8 mouse cellular contexts compared by ENCODE assay signal in the genomic region with DNA sequence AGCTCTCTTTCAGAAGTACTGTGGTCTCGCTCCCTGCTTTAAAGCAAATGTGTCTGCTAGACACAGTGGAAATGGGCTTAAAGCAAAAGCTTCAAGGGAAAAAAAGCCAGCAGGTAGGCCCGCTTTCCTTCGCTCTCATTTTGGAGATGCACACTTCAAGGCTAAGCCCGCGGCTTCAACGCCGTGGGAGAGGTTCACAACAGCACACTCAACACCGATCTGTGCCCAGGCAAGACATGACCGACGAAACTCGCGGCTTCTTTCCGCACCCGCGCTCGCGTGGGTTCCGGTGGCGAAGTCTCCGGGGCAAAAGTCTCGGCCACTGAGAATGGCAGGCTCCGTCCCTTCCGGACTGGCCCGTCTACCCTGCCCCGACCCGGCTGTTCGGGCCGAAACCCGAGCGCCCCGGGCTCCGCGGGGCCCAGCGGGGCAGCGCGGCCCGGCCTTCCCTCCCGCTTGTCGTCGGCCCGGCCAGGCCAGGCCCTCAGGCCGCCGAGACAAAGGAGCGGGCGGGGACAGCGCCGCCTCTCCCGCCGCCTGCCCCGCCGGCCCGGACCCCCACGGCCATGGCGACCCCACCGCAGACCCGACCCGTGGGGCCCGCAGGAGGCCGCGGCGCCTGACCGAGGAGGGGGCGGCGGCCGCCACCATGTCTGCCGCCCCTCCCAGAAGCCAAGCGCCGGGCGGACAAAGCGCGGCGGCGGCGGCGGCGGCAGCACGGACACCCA. TPM values are rescaled to one million over a fixed set of nuclear protein-coding genes. Genes with fewer than 3 reads are reported as not detected.
DNase-seq lines count a peak whose midpoint lies in the region; ATAC-seq lines count a peak whose summit lies in the region.

No protein-coding gene starts in this region.

- intact Hi-C loops in left cerebral cortex, postnatal 14 days (cut with DNase I) = loop anchor here (2.0 kb wide), 1 partner anchor 32 kb away; a partner anchor contains a TSS

- H3K27ac ChIP-seq in hindbrain, embryonic 15.5 days (replicated peaks) = peak overlapping the region; percentile 100

- H3K27me3 ChIP-seq in hindbrain, embryonic 15.5 days = no peaks in the 10 kb centered on the region

- peak overlapping the region; percentile 97 for H3K4me3 ChIP-seq in hindbrain, embryonic 15.5 days

- peaks cover 42% of the 10 kb centered on the region for H3K4me1 ChIP-seq in hindbrain, embryonic 15.5 days (replicated peaks)

- peak; percentile 29 for ATAC-seq in frontal cortex, adult (ENCODE audit: low TSS enrichment)
- ATAC-seq in hindbrain, embryonic 15.5 days (ENCODE audit: low FRiP score, low read depth) = peak; percentile 74
- peak; percentile 27 for ATAC-seq in megakaryocyte-erythroid progenitor cell, adult 5-6 weeks (replicated peaks; ENCODE audit: low FRiP score, low TSS enrichment, poor library complexity, severe bottlenecking)

- under 1% methylated on average over 75 of the region's 77 CpGs for WGBS in hindbrain, embryonic 15.5 days

- H3K4me2 ChIP-seq in hindbrain, embryonic 15.5 days = peak overlapping the region; percentile 83

- peak; percentile 64 for DNase-seq in NIH3T3 (ENCODE audit: low read depth)
- peak; percentile 2 for DNase-seq in brain, embryonic 18.5 days (ENCODE audit: low read depth, low spot score)
- DNase-seq in left cerebral cortex, postnatal 14 days (ENCODE audit: low spot score in 2 of 2) = peak; percentile 21 to 41
- DNase-seq in right cerebral cortex, postnatal 4 days = peak; percentile 28
- DNase-seq in Muller cell, postnatal 12 days (ENCODE audit: inconsistent ontology term) = no peak

- no peaks in the 10 kb centered on the region for H3K36me3 ChIP-seq in hindbrain, embryonic 15.5 days

- peak overlapping the region; percentile 99 for H3K9ac ChIP-seq in hindbrain, embryonic 15.5 days

- H3K9me3 ChIP-seq in hindbrain, embryonic 15.5 days = no peaks in the 10 kb centered on the region

RNA-seq across cellular contexts. Expression of a gene that starts 1.5 kb away (rescaled TPM):
- 37.3 and 45.1 TPM in 2 replicates for polyA plus RNA-seq in hindbrain, embryonic 15.5 days (2015; fragmentation: Nextera tagmentation; extraction: Ambion mirVana)
- 10 to 100 TPM; 20.1 to 21.4 TPM for total RNA-seq in left cerebral cortex, postnatal 14 days (2021)
- 26.1 and 35.4 TPM in 2 replicates for total RNA-seq in megakaryocyte-erythroid progenitor cell, adult 5-6 weeks (2014; fragmentation: Nextera tagmentation)
- 32.0 and 36.5 TPM in 2 replicates for total RNA-seq in megakaryocyte-erythroid progenitor cell, adult 5-6 weeks (2017)

RNA-seq across cellular contexts. Expression of a gene that starts 32.5 kb away (rescaled TPM):
- 28.9 and 29.6 TPM in 2 replicates for polyA plus RNA-seq in hindbrain, embryonic 15.5 days (2015; fragmentation: Nextera tagmentation; extraction: Ambion mirVana)
- 10 to 100 TPM; 40.4 to 46.6 TPM for total RNA-seq in left cerebral cortex, postnatal 14 days (2021)
- 37.5 and 40.1 TPM in 2 replicates for total RNA-seq in megakaryocyte-erythroid progenitor cell, adult 5-6 weeks (2014; fragmentation: Nextera tagmentation)
- 49.3 and 50.4 TPM in 2 replicates for total RNA-seq in megakaryocyte-erythroid progenitor cell, adult 5-6 weeks (2017)

RNA-seq across cellular contexts. Expression of a gene that starts 55.5 kb away (rescaled TPM):
- 0.98 and 1.7 TPM in 2 replicates for polyA plus RNA-seq in hindbrain, embryonic 15.5 days (2015; fragmentation: Nextera tagmentation; extraction: Ambion mirVana)
- under 1 TPM; 0.36 to 0.59 TPM for total RNA-seq in left cerebral cortex, postnatal 14 days (2021)
- 0.92 and 1.3 TPM in 2 replicates for total RNA-seq in megakaryocyte-erythroid progenitor cell, adult 5-6 weeks (2014; fragmentation: Nextera tagmentation)
- total RNA-seq in megakaryocyte-erythroid progenitor cell, adult 5-6 weeks (2017) = 0.46 and 2.6 TPM in 2 replicates
